8 mouse cellular contexts compared by ENCODE assay signal in the genomic region with DNA sequence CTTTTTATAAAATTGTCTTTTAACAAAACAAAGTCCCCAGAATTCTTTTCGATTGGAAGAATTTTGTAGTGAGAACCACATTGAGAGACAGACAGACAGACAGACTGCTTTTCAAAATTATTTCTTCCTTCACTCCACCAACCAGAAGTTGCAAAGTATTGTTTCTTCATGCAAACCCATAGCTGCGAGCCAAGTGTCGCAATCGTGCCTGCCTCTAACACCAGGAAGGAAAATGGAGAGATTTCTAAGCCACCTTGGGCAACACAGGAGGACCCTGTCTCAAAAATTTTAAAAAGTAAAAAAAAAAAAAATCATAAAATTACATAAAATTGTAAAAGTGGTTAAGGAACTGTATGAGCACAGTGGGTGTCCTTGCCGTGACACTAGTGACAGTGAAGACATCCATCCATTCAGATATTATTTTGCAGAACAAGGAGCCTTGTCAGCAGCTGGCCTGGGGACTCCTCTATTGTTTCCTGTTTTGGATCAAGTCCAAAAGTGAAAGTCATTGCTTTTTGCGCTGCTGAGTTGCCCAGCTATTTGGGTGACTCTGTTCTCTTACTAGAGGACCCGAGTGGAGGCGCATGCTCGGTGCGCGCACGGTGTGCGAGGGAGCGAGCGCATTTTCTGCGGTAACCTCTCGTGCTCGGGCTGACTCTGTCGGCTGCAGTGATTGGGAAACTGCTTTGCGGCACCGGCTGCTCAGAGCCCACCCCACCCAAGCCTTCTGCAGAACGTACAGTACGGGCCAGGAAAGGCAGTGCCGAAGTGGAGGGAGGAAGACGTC.
A peak's percentile ranks its signal among the peaks of the same experiment; 100 is the strongest.
DNase-seq lines count a peak whose midpoint lies in the region; ATAC-seq lines count a peak whose summit lies in the region.

No protein-coding gene starts in this region.

- peaks cover 5% of the 10 kb centered on the region for H3K4me1 ChIP-seq in liver, embryonic 15.5 days (replicated peaks)

- H3K36me3 ChIP-seq in liver, embryonic 15.5 days (replicated peaks): no peaks in the 10 kb centered on the region

- no peaks in the 10 kb centered on the region for H3K9me3 ChIP-seq in liver, embryonic 15.5 days (replicated peaks)

- WGBS in liver, embryonic 15.5 days (ENCODE audit: insufficient replicate concordance): 61% methylated on average over 25 of the region's 25 CpGs

- DNase-seq in cerebellum, adult 9-10 months: no peak
- peak; percentile 29 to 36 for DNase-seq in left cerebral cortex, adult 18-20 months (ENCODE audit: low spot score in 2 of 2)
- DNase-seq in left cerebral cortex, adult 9 months (ENCODE audit: low spot score in 2 of 2): no peak
- peak; percentile 75 for DNase-seq in brain, adult 2 months (ENCODE audit: low read depth, low spot score)
- no peak for DNase-seq in yolk sac, embryonic 10.5 days (ENCODE audit: low spot score)
- DNase-seq in adrenal gland, adult 18-20 months (ENCODE audit: low spot score in 2 of 2): no peak

- ATAC-seq in cerebellum, adult (ENCODE audit: insufficient number of reproducible peaks, low FRiP score, low TSS enrichment): 0 out of 2 replicates have a peak, but pooled peaks have one; percentile 34
- peak; percentile 57 for ATAC-seq in liver, embryonic 15.5 days (ENCODE audit: insufficient read depth)

- peak overlapping the region; percentile 42; the same call in 1 of the 2 replicates for H3K27ac ChIP-seq in liver, embryonic 15.5 days (replicated peaks)

- no peak overlapping the region for H3K4me3 ChIP-seq in liver, embryonic 15.5 days (replicated peaks)

- H3K9ac ChIP-seq in liver, embryonic 15.5 days: no peak overlapping the region

- H3K27me3 ChIP-seq in liver, embryonic 15.5 days: no peaks in the 10 kb centered on the region

- H3K4me2 ChIP-seq in liver, embryonic 15.5 days: peak overlapping the region; percentile 14; the same call in 1 of the 2 replicates

Comparison
In these comparisons a context has a peak if more than half of its experiments do, and no peak if none do; other contexts are left out.
1. DNase-seq: peak in left cerebral cortex, adult 18-20 months (2 of 2) and brain, adult 2 months (single experiment); none in cerebellum, adult 9-10 months (single experiment), left cerebral cortex, adult 9 months (0 of 2), yolk sac, embryonic 10.5 days (single experiment) and adrenal gland, adult 18-20 months (0 of 2).